Mouse (Mus musculus) limb, embryonic 11.5 days (tissue): ENCODE data around the gene BC052040. TPM values are rescaled to one million over a fixed set of nuclear protein-coding genes. Genes with fewer than 3 reads are reported as not detected.

Source experiments
- ATAC-seq: fragments of 200-750 bp; cut with Nextera tagmentation; 2 replicates; pipeline ENCODE4 v1.8.0; 2017; ENCODE audit warnings: low read depth; ENCODE audit not compliant: insufficient number of reproducible peaks, low FRiP score, low TSS enrichment
- DNase-seq: peaks from one replicate; pipeline ENCODE4 v3.0.0-alpha.2; 2015; ENCODE audit warnings: low spot score
- H3K27ac ChIP-seq: fragments of 300-500 bp; sonication (generic); replicated peaks from 2 replicates; pipeline ENCODE4 v1.5.1; 2014; ENCODE audit warnings: low read depth, mild to moderate bottlenecking, low read length
- H3K27me3 ChIP-seq: fragments of 300-500 bp; sonication (generic); 2 replicates; pipeline ENCODE4 v1.6.1; 2014; ENCODE audit warnings: mild to moderate bottlenecking, low read length, mixed read lengths; ENCODE audit not compliant: control insufficient read depth, insufficient read depth
- H3K36me3 ChIP-seq: fragments of 300-500 bp; sonication (generic); 2 replicates; pipeline ENCODE4 v1.6.1; 2014; ENCODE audit warnings: mild to moderate bottlenecking, low read length, moderate library complexity, mixed read lengths; ENCODE audit not compliant: control insufficient read depth, insufficient read depth
- H3K4me1 ChIP-seq: fragments of 300-500 bp; sonication (generic); 2 replicates; pipeline ENCODE4 v1.6.1; 2014; ENCODE audit warnings: low read length, mixed read lengths; ENCODE audit not compliant: control insufficient read depth, insufficient read depth
- H3K4me2 ChIP-seq: fragments of 300-500 bp; sonication (generic); 2 replicates; pipeline ENCODE4 v1.6.1; 2014; ENCODE audit warnings: low read depth, mild to moderate bottlenecking, moderate library complexity; ENCODE audit not compliant: severe bottlenecking
- H3K4me3 ChIP-seq: fragments of 300-500 bp; sonication (generic); 2 replicates; pipeline ENCODE4 v1.5.1; 2014; ENCODE audit warnings: low read depth, low read length
- H3K9ac ChIP-seq: fragments of 300-500 bp; sonication (generic); 2 replicates; pipeline ENCODE4 v1.6.1; 2014; ENCODE audit warnings: mild to moderate bottlenecking, low read length
- H3K9me3 ChIP-seq: fragments of 300-500 bp; sonication (generic); 2 replicates; pipeline ENCODE4 v1.6.1; 2016; ENCODE audit warnings: low read length; ENCODE audit not compliant: control insufficient read depth
- WGBS: fragments of 180-500 bp; shearing (Covaris S2); extraction: QIAGEN DNeasy Blood & Tissue Kit; methylation state at CpG from one replicate; pipeline ENCODE4 v1.1.7; 2014; 5-methylcytosine and 5-hydroxymethylcytosine counted together
- polyA plus RNA-seq: library from polyadenylated mRNA; unstranded; fragments of >200 nt; fragmentation: Nextera tagmentation; extraction: Ambion mirVana; gene quantifications from 2 replicates; pipeline ENCODE4 v1.2.1, GENCODE M21; 2014

Gene BC052040
- 13.4 and 13.6 TPM in 2 replicates for polyA plus RNA-seq

DNA sequence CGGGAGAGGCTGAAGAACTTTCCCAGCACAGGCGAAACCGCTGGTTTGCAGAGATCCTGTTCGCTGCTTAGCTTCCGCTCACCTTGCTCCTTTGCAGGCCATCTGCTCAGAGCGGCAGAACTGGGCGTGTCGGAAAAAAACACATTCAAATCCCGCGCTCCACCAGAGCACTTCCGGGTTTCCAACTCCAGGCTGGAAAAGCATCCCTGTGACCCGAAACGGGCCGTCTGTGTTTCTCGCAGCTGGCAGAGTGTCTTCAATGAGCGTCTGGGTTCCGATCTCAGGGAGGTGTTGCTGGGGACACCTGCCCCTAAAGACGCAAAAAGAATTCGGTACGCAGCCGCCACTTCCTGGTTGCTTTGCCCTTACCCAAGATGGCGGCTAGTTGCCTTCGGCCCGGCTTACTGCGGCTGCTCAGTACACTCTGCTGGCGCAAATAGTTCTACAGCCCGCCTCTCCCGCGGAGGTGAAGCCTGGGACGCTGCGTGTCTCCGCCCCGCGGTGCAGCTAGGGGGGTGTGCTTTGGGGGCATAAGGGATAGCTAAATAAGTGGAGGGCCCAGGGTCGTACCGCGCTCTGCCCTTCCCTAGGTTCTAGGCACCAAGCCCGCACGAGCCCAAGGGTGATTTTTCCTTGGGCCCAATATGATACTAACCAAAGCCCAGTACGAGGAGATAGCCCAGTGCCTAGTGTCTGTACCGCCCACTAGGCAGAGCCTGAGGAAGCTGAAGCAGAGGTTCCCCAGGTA lies at the start of gene BC052040:
BC052040 (plus strand) TSS at position 476 of the 748 bp plus-strand sequence.
- H3K4me3 ChIP-seq: peak within 1 kb of the TSS; percentile 72
- no peaks in the 10 kb centered on the region for H3K27me3 ChIP-seq
- H3K9ac ChIP-seq: peak within 1 kb of the TSS; percentile 46
- under 1% methylated on average over 41 of the region's 41 CpGs for WGBS
- peak; percentile 91 for ATAC-seq
- no peaks in the 10 kb centered on the region for H3K36me3 ChIP-seq
- H3K27ac ChIP-seq: no peak within 1 kb of the TSS; the same call in 1 of the 2 replicates
- DNase-seq: peak; percentile 91
- peak within 1 kb of the TSS; percentile 43 for H3K4me2 ChIP-seq
- H3K9me3 ChIP-seq: no peaks in the 10 kb centered on the region
- peaks cover 5% of the 10 kb centered on the region; the same call in 1 of the 2 replicates for H3K4me1 ChIP-seq

DNA sequence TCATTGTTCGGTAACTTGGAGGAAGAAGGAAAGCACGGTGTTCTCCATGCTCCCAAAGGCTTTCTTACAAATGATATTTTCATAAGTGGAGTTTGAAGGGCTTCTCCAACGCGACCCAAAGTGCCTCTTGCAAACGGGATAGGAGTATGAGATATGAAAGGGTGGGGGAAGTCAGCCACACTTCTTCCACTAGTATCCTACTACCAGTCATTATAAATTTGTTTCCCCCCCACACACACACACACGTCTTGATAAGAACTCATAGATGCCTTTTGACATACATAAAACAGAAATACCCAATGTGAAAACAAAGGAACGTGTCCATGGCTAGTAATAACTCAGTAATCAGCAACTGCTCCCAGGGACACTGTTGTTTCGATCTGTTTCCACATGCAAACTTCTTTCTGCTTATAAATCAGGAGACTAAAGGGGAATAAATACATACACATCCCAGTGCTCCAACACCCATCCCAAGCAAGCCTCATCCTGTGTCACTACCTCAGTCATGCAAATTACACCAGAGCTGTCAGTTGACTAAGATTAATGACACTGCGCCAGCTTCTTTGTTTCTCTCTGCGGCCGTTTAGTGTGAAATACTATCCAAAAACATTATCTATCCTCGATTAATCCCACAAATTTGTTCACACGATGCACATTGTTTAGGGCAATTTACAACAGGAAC lies 43.4 kb upstream of the BC052040 start:
- ATAC-seq (no peak), DNase-seq (no peak)
- no peaks in the 10 kb centered on the region for H3K9me3 ChIP-seq
- no peak overlapping the region for H3K4me2 ChIP-seq
- WGBS: 41% methylated on average over 13 of the region's 13 CpGs
- no peak overlapping the region for H3K9ac ChIP-seq
- peaks cover 18% of the 10 kb centered on the region for H3K4me1 ChIP-seq
- no peak overlapping the region for H3K27ac ChIP-seq
- no peak overlapping the region for H3K4me3 ChIP-seq
- no peaks in the 10 kb centered on the region for H3K36me3 ChIP-seq
- H3K27me3 ChIP-seq: no peaks in the 10 kb centered on the region

DNA sequence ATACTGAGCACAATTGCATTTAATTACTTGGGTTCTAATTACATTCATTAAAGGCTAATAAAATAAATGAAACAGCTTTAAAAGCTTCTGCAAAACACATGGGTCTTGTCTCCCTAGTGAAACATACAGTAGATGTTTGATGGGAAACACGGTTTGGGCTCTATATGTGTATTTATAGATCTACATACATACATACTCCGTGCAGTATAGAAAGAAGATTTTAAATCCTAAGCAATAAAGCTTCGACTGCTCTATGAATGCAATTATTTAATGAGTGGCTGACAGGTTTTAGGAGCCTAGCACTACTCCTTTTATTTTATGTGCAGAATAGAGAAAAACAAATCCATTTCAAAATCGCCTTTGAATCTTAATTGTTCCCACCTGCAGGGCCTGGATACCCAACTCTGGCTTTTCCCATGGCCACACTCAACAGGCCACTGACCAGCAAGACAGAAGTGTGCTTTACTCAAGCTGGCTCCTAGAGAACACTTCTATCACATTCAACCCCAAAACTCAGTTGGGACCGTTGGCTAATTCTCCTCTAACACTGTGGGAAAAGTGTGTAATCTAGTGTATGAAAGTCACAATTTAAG lies 42.7 kb upstream of the BC052040 start:
- Histone ChIP-seq H3K9ac (no peak overlapping the region), H3K27me3 (no peaks in the 10 kb centered on the region), H3K4me3 (no peak overlapping the region), H3K4me1 (peaks cover 19% of the 10 kb centered on the region), H3K9me3 (no peaks in the 10 kb centered on the region), H3K4me2 (no peak overlapping the region), H3K27ac (no peak overlapping the region), H3K36me3 (no peaks in the 10 kb centered on the region)
- ATAC-seq (no peak), DNase-seq (no peak)
- 24% methylated on average over 5 of the region's 5 CpGs for WGBS

DNA sequence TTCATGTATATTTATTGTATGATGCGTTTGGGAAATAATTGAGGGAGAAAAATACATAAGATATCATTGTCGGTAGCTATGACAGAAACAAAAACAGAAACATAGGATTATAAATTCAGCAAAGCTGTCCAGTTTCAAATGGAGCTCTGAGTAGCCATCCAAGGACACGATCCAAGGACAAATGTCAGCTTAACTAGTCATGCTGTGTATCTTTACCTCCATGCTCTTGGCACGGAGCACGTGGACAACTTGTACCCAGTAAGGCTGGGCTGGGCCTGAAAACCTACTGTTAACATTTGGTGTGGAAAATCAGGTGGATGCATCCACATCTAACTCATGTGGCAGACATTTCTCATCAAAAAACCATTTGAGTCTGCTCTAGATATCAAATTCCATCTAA lies 41.8 kb upstream of the BC052040 start:
- H3K36me3 ChIP-seq: no peaks in the 10 kb centered on the region
- H3K9ac ChIP-seq: no peak overlapping the region
- DNase-seq (no peak), ATAC-seq (no peak)
- H3K4me2 ChIP-seq: no peak overlapping the region
- WGBS: 90% methylated on average over 5 of the region's 5 CpGs
- H3K9me3 ChIP-seq: no peaks in the 10 kb centered on the region
- no peak overlapping the region for H3K27ac ChIP-seq
- peaks cover 19% of the 10 kb centered on the region for H3K4me1 ChIP-seq
- no peaks in the 10 kb centered on the region for H3K27me3 ChIP-seq
- H3K4me3 ChIP-seq: no peak overlapping the region

DNA sequence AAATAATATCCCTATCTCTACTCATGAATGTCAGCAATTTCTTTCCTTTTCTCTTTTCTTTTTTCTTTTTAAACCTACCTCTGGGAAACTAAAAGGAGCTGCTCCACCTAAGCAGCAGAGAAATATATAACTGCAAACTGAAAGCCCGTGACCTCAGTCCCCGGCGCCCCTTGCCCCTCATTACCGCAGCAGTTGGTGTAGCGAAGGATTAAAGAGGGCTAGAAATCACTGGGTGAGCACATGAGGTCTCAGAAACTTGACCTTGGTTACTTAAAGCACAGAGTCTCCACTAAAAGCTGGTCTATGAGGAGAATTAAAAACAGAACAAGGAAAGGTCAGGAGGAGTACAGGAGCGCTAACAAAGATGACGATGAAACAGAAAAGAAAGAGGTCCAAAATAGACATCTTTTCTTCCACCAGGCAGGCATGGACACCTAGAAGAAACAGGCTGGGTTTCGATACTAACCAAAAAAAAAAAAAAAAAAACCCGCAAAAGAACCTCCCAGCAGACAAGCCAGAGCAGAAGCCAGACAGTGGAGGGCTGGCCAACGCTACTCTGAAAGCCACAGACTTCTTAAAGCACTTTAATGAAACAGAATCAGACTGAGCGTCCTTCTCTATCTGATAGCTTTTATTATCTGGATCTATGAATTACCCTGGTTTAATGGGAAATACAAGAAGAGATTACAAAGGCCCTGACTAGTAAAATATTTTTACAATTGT lies 39.0 kb upstream of the BC052040 start:
- DNase-seq: peak; percentile 57
- WGBS: 8% methylated on average over 11 of the region's 11 CpGs
- ATAC-seq: no peak
- Histone ChIP-seq H3K27me3 (no peaks in the 10 kb centered on the region), H3K9me3 (no peaks in the 10 kb centered on the region), H3K27ac (no peak overlapping the region), H3K4me3 (no peak overlapping the region), H3K4me2 (peak overlapping the region; percentile 30; the same call in 1 of the 2 replicates), H3K9ac (no peak overlapping the region), H3K4me1 (peaks cover 19% of the 10 kb centered on the region), H3K36me3 (no peaks in the 10 kb centered on the region)

DNA sequence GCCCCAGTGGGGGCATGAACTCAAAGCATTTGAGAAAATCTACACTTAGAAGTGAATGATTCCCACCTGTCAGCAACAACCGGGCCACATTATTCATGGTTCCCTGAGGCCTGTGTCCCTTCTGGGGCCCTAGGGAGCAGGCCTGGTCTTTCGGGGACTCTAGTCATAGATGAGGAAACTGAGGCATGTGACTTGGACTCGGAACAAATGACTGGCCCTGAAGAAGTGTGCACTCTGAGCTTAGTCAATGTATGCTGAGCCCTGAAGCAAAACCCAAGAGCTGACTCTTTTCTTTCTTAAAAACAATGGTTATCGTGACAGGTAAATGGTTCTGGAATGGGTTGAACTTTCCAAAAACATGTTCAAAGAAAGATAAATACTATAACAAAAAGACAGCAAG lies 38.3 kb upstream of the BC052040 start:
- Histone ChIP-seq H3K4me1 (peaks cover 14% of the 10 kb centered on the region), H3K9me3 (no peaks in the 10 kb centered on the region), H3K4me2 (no peak overlapping the region), H3K27ac (no peak overlapping the region), H3K4me3 (no peak overlapping the region), H3K9ac (no peak overlapping the region), H3K27me3 (no peaks in the 10 kb centered on the region), H3K36me3 (no peaks in the 10 kb centered on the region)
- DNase-seq: no peak
- no peak for ATAC-seq
- WGBS: 49% methylated on average over 4 of the region's 4 CpGs

DNA sequence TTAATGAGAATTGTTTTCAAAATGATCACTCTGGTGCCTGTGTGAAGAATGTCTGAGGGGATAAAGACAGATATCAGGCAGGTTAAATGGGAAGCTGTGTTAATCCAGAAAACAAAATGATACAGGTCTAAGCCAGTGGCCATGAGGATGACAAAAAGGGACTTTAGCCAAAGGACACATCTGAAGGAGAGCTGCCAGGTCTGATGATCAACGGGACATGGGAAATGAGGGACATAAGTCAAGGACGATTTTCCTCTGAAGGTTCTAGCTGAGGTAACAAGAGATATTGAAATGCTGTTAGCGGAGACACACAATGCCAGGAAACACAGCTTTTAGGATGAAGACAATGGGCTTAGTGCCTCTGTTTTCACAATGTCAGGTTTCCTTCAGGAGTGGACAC lies 29.6 kb upstream of the BC052040 start:
- no peak for DNase-seq

DNA sequence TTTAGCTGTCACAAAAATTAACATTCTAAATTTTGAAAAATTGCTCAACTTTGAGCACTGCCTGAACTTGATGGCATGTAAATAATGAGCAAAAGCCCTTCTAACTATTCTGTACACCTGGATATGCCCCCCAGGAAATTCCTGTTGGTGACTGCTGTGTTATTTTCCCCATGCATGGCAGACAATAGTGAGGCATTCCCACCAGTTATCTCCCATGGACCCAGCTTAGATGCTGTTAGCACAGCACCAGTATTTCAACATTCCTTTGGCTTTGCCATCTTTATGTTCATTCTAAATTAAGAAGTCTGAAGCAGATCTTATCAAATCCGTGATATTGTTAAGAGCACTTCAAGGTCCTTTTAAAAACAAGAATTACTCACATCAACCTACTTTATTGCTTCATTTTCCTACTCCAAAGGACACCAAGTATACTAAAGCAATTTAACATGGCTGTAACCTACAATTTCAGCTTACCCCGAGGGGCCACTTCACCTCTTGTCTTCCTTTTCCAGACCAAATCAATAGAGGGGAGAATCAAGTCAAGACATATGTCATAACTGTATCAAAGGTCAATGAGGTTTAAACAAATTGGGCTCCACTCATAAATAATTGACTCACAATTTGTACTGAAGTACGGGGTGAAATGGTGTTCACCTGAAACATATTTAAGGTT lies 19.2 kb upstream of the BC052040 start:
- WGBS: 64% methylated on average over 3 of the region's 3 CpGs

More for the DNA sequence above, 29.6 kb upstream of the BC052040 start:
- WGBS: 85% methylated on average over 3 of the region's 3 CpGs
- H3K27me3 ChIP-seq: no peaks in the 10 kb centered on the region
- H3K4me1 ChIP-seq: no peaks in the 10 kb centered on the region
- no peaks in the 10 kb centered on the region for H3K36me3 ChIP-seq
- H3K9ac ChIP-seq: no peak overlapping the region
- H3K4me2 ChIP-seq: no peak overlapping the region
- H3K27ac ChIP-seq: no peak overlapping the region
- no peaks in the 10 kb centered on the region for H3K9me3 ChIP-seq
- no peak overlapping the region for H3K4me3 ChIP-seq
- no peak for ATAC-seq

More for the DNA sequence above, 19.2 kb upstream of the BC052040 start:
- H3K27ac ChIP-seq: no peak overlapping the region
- no peak for DNase-seq
- H3K4me1 ChIP-seq: no peaks in the 10 kb centered on the region
- H3K9ac ChIP-seq: no peak overlapping the region
- no peak for ATAC-seq
- H3K27me3 ChIP-seq: no peaks in the 10 kb centered on the region
- H3K9me3 ChIP-seq: no peaks in the 10 kb centered on the region
- no peak overlapping the region for H3K4me3 ChIP-seq
- H3K4me2 ChIP-seq: no peak overlapping the region
- H3K36me3 ChIP-seq: no peaks in the 10 kb centered on the region
